Mouse (Mus musculus) limb, embryonic 10.5 days (tissue): Measurements from ENCODE around the gene Txlna. TPM values are rescaled to one million over a fixed set of nuclear protein-coding genes. Genes with fewer than 3 reads are reported as not detected.

ENCODE experiments used
- DNase-seq: peaks from one replicate; pipeline ENCODE4 v3.0.0-alpha.2; 2017; ENCODE audit warnings: low spot score
- H3K27ac ChIP-seq: fragments of 300-500 bp; sonication (generic); 2 replicates; pipeline ENCODE4 v1.5.1; 2016; ENCODE audit warnings: mild to moderate bottlenecking
- H3K27me3 ChIP-seq: fragments of 300-500 bp; sonication (generic); 2 replicates; pipeline ENCODE4 v1.6.1; 2016; ENCODE audit warnings: low read depth, mild to moderate bottlenecking; ENCODE audit not compliant: poor library complexity, severe bottlenecking
- H3K36me3 ChIP-seq: fragments of 300-500 bp; sonication (generic); 2 replicates; pipeline ENCODE4 v1.6.1; 2016; ENCODE audit warnings: mild to moderate bottlenecking, moderate library complexity
- H3K4me1 ChIP-seq: fragments of 300-500 bp; sonication (generic); 2 replicates; pipeline ENCODE4 v1.6.1; 2016
- H3K4me3 ChIP-seq: fragments of 300-500 bp; sonication (generic); 2 replicates; pipeline ENCODE4 v1.5.1; 2016; ENCODE audit warnings: mild to moderate bottlenecking, moderate library complexity
- H3K9me3 ChIP-seq: fragments of 300-500 bp; sonication (generic); replicated peaks from 2 replicates; pipeline ENCODE4 v1.6.1; 2016; ENCODE audit warnings: mild to moderate bottlenecking
- WGBS: fragments of 180-500 bp; shearing (Covaris S2); methylation state at CpG from one replicate; pipeline ENCODE4 v1.1.7; 2016; 5-methylcytosine and 5-hydroxymethylcytosine counted together
- polyA plus RNA-seq: library from polyadenylated mRNA; unstranded; fragments of >200 nt; fragmentation: Nextera tagmentation; extraction: Ambion mirVana; gene quantifications from 2 replicates; pipeline ENCODE4 v1.2.1, GENCODE M21; 2016

Gene Txlna
- polyA plus RNA-seq, 1 experiment from 2014 or later, result 122 TPM

DNA sequence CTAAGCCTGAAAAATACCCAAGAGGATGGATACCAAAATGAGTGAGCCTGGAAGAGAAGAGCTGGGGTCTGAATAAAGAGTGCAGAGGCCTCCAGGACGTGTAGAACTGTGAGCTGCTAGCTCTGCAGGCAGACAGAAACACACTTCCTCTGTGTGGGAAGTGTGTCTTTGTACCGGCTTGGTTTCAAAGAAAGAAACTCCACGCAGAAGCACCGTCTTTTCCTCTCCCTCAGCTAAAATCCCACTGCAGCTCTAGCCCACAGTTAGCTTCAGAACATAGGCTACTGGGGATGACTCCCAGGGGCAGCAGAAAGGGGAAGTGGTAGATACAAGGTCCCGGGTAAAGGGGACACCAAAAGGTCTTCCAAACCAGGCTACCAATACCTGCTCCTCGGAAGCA is 4.3 kb upstream of the Txlna start:
- no peak overlapping the region for H3K4me3 ChIP-seq
- H3K27ac ChIP-seq, result no peak overlapping the region
- peaks cover 73% of the 10 kb centered on the region for H3K36me3 ChIP-seq
- WGBS, result 92% methylated on average over 6 of the region's 6 CpGs
- no peaks in the 10 kb centered on the region for H3K9me3 ChIP-seq
- H3K27me3 ChIP-seq, result no peaks in the 10 kb centered on the region
- peaks cover 8% of the 10 kb centered on the region; the same call in 1 of the 2 replicates for H3K4me1 ChIP-seq
- no peak for DNase-seq

DNA sequence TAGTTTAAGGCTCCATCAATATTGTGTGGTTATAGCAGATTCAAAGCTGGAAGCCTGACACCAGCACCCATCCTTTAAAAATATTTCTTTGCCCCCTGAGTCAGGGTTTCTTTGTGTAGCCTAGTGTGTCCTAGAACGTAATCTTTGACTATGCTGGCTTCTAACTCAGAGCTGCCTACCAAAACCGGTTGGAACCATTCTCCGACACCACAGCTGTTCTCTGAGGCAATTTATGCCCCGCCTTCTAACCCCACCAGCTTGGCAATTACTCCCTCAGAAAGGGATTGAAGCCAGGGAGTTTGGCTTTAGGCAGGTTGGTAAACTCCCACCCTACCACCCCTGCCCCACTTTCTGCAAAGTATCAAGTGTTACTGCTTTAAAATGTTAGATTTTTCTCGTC is 891 bp upstream of the Txlna start:
- Histone ChIP-seq H3K27me3 (no peaks in the 10 kb centered on the region), H3K36me3 (peaks cover 69% of the 10 kb centered on the region), H3K27ac (peak overlapping the region; percentile 93), H3K4me1 (peaks cover 27% of the 10 kb centered on the region), H3K4me3 (peak overlapping the region; percentile 78), H3K9me3 (no peaks in the 10 kb centered on the region)
- WGBS, result 53% methylated on average over 5 of the region's 5 CpGs
- no peak for DNase-seq

DNA sequence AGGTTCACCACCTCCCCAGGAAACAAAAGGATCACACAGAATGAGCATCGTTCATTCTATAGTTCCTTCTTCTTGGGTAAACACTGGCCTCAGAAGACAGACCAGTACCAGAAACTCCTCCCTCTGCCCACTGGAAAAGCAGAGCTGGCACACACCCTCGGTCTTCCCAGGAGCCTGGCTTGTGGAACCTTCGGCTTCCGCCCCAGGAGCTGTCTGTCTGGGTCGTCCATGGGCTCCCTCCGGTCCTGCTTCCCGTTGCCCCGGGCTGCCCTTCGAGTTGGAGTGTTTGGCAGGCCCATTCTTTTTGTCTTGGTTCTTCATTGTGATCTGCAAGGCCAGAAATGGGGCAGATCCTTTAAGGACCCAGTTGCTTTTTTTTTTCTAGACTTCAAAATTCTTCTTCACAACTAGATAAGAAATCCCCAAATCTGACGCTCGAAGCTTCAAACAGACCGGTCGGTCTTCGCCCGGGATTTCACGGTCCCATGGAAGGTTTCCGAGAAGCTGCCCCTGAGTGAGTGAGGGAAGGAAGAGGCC is 696 bp downstream of the Txlna start:
- no peaks in the 10 kb centered on the region for H3K9me3 ChIP-seq
- H3K36me3 ChIP-seq, result peaks cover 69% of the 10 kb centered on the region
- peak overlapping the region; percentile 93 for H3K27ac ChIP-seq
- no peak for DNase-seq
- H3K4me3 ChIP-seq, result peak overlapping the region; percentile 78
- 13% methylated on average over 17 of the region's 17 CpGs for WGBS
- no peaks in the 10 kb centered on the region for H3K27me3 ChIP-seq
- H3K4me1 ChIP-seq, result peaks cover 27% of the 10 kb centered on the region

DNA sequence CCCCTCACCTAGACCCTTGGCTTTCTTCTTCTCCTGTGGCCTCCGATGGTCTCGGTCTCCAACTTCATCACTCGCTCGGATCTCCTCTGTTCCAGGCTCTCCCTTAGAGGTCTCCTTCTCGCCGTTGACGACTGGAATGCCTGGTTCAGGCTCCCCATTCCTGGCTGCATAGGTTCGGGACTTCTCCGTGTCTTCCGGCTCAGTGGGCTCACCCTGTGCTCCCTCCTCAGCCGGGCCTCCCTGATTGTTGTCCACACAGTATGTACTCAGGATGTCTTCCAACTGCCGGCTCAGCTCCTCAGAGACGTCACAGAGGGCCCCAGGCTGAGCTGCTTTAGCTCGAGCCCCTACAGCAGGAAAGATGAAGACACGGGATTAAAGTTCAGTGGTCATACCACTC is 1.6 kb downstream of the Txlna start:
- 93% methylated on average over 15 of the region's 15 CpGs for WGBS
- H3K27ac ChIP-seq, result no peak overlapping the region
- H3K36me3 ChIP-seq, result peaks cover 69% of the 10 kb centered on the region

DNA sequence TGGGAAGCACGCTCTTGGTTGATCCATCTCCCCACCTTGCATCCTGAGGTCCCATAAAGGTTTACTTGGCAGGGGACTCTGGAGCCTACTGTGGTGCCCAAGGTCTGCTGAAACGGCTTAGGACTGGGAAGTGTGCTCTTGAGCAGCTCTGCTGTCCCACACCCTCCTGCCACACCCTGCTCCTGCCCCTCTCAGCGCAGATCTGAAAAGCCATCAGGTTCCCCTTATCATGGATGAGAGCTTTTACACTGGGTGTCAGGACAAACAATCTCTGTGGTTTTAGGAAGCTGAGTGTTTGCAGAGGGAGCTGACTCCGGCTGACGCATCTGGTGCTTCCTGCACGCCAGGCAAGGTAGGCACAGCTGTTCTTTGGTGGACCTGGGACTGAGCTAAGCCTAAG is 7.0 kb downstream of the Txlna start:
- Histone ChIP-seq H3K9me3 (no peaks in the 10 kb centered on the region), H3K4me3 (no peak overlapping the region), H3K36me3 (peaks cover 99% of the 10 kb centered on the region), H3K4me1 (peaks cover 5% of the 10 kb centered on the region), H3K27ac (no peak overlapping the region), H3K27me3 (no peaks in the 10 kb centered on the region)
- WGBS, result 93% methylated on average over 6 of the region's 6 CpGs
- DNase-seq, result no peak

More for the DNA sequence above, 1.6 kb downstream of the Txlna start:
- Histone ChIP-seq H3K27me3 (no peaks in the 10 kb centered on the region), H3K4me3 (peak overlapping the region; percentile 78), H3K9me3 (no peaks in the 10 kb centered on the region), H3K4me1 (peaks cover 27% of the 10 kb centered on the region)
- DNase-seq, result no peak

DNA sequence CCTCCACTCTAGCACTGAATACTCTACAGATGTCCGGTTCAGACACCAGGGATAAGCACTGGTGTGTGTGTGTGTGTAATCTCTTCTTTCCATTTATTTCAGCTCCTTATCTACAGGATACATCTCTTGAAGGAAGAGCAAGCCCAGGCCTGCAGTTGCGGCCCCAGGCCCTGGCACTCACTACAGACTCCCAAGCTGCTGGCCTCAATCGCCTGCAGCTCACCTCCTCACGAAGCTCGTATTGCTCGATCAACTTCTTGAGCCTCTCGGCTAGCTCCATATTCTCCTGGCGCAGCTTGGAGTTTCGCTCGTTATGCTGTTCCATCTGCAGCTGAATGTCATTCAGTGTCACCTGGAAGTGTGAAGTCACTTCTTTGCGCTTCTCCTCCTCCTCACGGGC is 9.0 kb downstream of the Txlna start:
- H3K4me3 ChIP-seq, result no peak overlapping the region
- H3K9me3 ChIP-seq, result no peaks in the 10 kb centered on the region
- 94% methylated on average over 12 of the region's 12 CpGs for WGBS
- no peaks in the 10 kb centered on the region for H3K4me1 ChIP-seq
- DNase-seq, result no peak
- H3K27me3 ChIP-seq, result no peaks in the 10 kb centered on the region
- H3K36me3 ChIP-seq, result peaks cover 100% of the 10 kb centered on the region
- H3K27ac ChIP-seq, result no peak overlapping the region

DNA sequence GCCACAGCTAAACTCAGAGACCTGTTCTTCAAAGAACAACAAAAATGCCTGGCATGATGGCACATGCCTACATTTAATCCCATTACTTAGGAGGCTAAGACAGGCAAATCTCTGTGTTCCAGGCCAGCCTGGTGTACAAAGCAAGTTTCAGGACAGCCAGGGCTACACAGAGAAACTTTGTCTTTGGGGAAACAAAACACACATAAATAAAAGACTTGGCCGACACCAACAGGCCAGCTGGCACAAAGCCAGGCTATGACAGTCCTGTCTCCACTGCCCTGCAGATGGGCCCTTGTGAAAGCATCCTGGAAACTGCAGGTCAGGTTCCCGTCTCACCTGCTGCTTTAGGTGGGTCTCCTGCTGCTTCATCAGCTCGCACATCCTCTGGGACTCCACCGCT is 9.9 kb downstream of the Txlna start:
- H3K9me3 ChIP-seq, result no peaks in the 10 kb centered on the region
- no peaks in the 10 kb centered on the region for H3K27me3 ChIP-seq
- 90% methylated on average over 4 of the region's 4 CpGs for WGBS
- DNase-seq, result no peak
- H3K4me1 ChIP-seq, result peaks cover 3% of the 10 kb centered on the region; the same call in 1 of the 2 replicates
- H3K36me3 ChIP-seq, result peaks cover 100% of the 10 kb centered on the region
- H3K27ac ChIP-seq, result no peak overlapping the region
- no peak overlapping the region for H3K4me3 ChIP-seq

DNA sequence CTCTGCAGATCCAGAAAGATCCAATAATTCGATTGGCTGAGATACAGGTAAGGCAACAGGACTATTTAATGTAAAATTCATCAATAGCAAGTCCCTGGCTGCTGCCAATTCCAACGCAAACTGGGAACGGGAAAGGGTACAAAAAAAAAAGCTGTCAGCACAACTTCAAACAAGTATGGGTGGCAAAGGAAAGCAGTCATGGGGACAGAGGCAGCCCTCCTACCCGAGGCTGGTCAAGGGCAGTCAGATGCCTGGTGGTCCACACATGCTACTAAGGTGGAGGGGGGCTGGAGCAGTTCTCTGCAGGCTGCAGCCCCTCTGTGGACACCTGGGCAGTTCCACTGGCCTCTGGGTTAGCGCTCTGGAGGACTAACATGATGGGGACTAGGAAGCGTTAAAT is 14.8 kb downstream of the Txlna start:
- Histone ChIP-seq H3K27me3 (no peaks in the 10 kb centered on the region), H3K27ac (no peak overlapping the region), H3K9me3 (no peaks in the 10 kb centered on the region), H3K4me3 (no peak overlapping the region), H3K4me1 (peaks cover 43% of the 10 kb centered on the region), H3K36me3 (peaks cover 53% of the 10 kb centered on the region)
- DNase-seq, result no peak
- 76% methylated on average over 6 of the region's 6 CpGs for WGBS

DNA sequence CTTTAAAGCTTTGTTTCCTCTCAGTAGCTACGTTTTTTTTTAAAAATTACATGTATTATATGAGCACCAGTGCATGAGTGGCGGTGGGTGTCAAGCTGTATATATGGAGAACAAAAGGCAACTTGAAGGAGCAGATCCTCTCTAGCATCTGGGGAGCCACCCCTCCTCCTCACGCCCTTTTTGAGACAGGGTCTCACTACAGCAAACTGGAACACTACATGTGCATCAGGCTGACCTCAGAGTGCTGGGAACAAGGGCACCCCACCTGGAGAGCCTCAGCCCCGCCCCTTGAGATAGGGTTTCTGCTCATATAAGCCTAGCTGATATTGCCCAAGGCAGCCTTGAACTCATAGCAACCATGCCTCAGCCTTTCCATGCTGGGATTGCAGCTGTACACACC is 15.4 kb downstream of the Txlna start:
- no peaks in the 10 kb centered on the region for H3K9me3 ChIP-seq
- H3K36me3 ChIP-seq, result peaks cover 53% of the 10 kb centered on the region
- no peak overlapping the region for H3K4me3 ChIP-seq
- H3K27me3 ChIP-seq, result no peaks in the 10 kb centered on the region
- 0 out of 2 replicates have a peak overlapping the region, but pooled peaks have one; percentile 81 for H3K27ac ChIP-seq
- no peak for DNase-seq
- H3K4me1 ChIP-seq, result peaks cover 43% of the 10 kb centered on the region
- 37% methylated on average over 4 of the region's 4 CpGs for WGBS

DNA sequence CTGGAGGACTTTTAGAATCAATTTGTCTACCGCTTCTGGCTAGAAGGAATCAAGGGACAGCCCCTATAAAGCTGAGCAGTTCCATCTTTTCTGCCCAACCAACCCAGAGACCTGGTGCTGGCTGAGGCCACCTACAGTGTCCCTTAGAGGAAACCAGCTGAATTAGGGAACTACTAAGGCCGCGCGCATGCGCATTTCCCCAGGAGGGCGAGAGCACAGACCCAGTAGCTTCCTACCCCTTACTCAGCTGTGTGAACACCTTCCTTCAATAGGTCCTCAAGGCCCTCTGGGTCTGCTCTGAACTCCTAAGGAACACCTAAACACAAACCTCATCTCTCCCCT is 15.9 kb downstream of the Txlna start:
- no peaks in the 10 kb centered on the region for H3K9me3 ChIP-seq
- DNase-seq, result peak; percentile 77
- H3K36me3 ChIP-seq, result peaks cover 48% of the 10 kb centered on the region
- peak overlapping the region; percentile 62 for H3K4me3 ChIP-seq
- peaks cover 43% of the 10 kb centered on the region for H3K4me1 ChIP-seq
- H3K27me3 ChIP-seq, result no peaks in the 10 kb centered on the region
- H3K27ac ChIP-seq, result peak overlapping the region; percentile 81
- WGBS, result 3% methylated on average over 6 of the region's 6 CpGs

DNA sequence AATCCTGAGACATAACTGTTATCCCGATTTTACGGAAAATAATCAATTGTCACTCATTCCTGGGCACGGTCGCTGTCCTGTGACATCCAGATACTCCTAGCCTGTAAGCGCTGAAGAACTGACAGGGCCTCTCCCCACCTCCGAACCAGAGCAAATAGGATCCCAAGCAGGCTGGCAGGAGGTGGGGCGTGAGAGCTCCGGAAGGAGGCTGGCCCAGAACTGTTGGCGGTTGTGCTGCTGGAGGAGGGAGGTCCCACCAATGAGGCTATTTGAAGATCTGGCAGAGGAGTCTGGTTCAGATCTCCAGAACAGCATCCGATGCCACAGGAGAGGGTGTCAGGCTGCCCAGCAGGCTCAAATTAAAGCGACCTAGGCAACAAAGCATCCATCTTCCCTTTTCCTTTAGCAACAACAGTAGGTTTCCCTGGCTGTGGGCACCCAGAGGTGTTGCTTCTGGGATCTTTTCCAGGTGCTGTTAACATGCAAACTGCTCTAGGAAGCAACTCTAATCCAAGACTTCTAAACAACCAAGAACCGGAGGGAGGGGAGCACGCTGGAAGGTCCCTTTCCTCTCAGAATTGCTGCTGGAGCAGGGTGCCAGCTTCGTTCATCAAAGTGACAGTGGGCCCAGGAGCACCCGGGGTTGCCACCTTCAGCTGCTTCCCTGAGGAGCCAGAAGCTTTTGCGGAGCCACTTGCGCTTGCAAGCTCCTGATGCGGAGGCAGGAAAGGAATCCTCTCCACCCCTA is 16.4 kb downstream of the Txlna start:
- H3K27me3 ChIP-seq, result no peaks in the 10 kb centered on the region
- H3K9me3 ChIP-seq, result no peaks in the 10 kb centered on the region
- DNase-seq, result peak; percentile 80
- H3K4me3 ChIP-seq, result peak overlapping the region; percentile 62
- 1% methylated on average over 18 of the region's 18 CpGs for WGBS
- H3K27ac ChIP-seq, result peak overlapping the region; percentile 81
- H3K4me1 ChIP-seq, result peaks cover 43% of the 10 kb centered on the region
- peaks cover 43% of the 10 kb centered on the region for H3K36me3 ChIP-seq

DNA sequence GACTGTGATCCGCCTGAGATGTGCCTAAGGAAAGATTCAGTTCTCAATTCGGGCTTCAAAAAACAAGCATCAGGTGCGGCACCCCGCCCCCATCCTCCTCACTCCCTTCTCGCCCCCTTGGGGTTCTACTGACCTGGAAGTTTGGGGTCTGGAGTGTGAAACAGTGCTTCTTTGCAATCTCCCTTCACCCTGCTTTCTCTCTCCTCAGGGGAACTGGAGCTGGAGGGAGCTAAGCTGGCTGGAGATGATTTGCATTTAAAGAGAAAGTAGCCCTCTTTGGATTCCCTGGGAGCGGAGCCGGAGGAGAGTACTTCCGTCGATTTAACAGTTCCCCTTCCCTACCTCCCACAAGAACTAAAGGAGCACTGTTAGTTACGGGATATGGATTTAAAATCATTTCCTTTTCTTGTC is 17.2 kb downstream of the Txlna start, which contains the start of gene Ccdc28b:
Ccdc28b (minus strand) TSS at position 267 of the 411 bp plus-strand sequence.
- H3K27me3 ChIP-seq, result no peaks in the 10 kb centered on the region
- 0% methylated on average over 10 of the region's 10 CpGs for WGBS
- H3K4me1 ChIP-seq, result peaks cover 48% of the 10 kb centered on the region

DNA sequence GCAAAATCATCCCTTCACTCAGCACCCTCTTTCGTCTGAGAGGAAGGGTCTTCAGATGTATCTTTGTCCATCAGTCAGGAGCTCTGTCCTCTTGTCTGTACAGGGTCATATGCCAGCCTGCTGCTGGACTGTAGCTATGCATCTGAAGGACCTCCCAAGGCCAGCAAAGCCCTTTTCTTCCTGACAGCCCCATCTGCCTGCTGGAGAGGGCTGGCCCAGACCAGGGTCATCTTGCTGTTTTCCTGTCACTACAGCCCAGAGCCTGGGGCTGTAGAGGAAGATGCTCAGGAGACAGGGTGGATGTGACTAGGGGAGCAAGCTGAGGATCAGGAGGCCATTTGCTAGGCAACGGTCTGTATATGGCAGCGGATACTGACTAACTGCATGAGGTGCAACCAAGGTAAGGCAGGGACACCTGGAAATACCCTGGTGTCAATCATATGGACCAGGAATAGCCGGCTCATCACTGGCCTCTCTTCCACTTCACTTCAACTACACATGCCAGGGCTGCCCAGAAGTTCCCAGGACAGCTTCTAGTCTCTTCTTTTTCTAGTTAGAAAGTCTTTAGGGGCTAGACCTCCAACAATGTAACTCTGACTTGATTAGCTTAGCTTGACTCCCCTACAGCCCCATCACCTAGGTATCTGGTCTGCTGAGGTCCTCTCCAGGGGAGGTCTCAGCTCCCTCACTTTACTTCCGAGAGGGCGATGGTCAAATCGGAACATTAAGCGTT is 17.9 kb downstream of the Txlna start:
- Histone ChIP-seq H3K4me1 (peaks cover 55% of the 10 kb centered on the region), H3K9me3 (no peaks in the 10 kb centered on the region), H3K27ac (peak overlapping the region; percentile 81), H3K4me3 (peak overlapping the region; percentile 62), H3K36me3 (peaks cover 28% of the 10 kb centered on the region), H3K27me3 (no peaks in the 10 kb centered on the region)
- 25% methylated on average over 8 of the region's 8 CpGs for WGBS
- DNase-seq, result no peak

More for the DNA sequence above, 17.2 kb downstream of the Txlna start, which contains the start of gene Ccdc28b:
- Histone ChIP-seq H3K4me3 (peak within 1 kb of the TSS; percentile 62), H3K27ac (peak within 1 kb of the TSS; percentile 81), H3K36me3 (peaks cover 35% of the 10 kb centered on the region), H3K9me3 (no peaks in the 10 kb centered on the region)
- peak; percentile 51 for DNase-seq
